Mouse (Mus musculus): ENCODE data around the gene Snx10. TPM values are rescaled to one million over a fixed set of nuclear protein-coding genes. Genes with fewer than 3 reads are reported as not detected.

Gene Snx10
- total and polyA plus RNA-seq, 2 experiments from 2014 or later, result 76.3 to 92.6 TPM

- no peak overlapping the region for H3K4me2 ChIP-seq (ENCODE audit: low read depth)
- H3K36me3 ChIP-seq (ENCODE audit: insufficient read depth), result no peaks in the 10 kb centered on the region
- no peak overlapping the region for H3K9ac ChIP-seq
- H3K27ac ChIP-seq (ENCODE audit: low read depth, low read length), result peak overlapping the region; percentile 57
- WGBS, result 47% methylated on average over 14 of the region's 14 CpGs
- ATAC-seq (peak; percentile 43; the same call in 1 of the 2 replicates), DNase-seq (no peak)
- no peaks in the 10 kb centered on the region for H3K4me1 ChIP-seq (ENCODE audit: insufficient read depth)
- no peaks in the 10 kb centered on the region for H3K9me3 ChIP-seq (ENCODE audit: low read length)
- H3K27me3 ChIP-seq (ENCODE audit: insufficient read depth, low read length), result no peaks in the 10 kb centered on the region
- no peak overlapping the region for H3K4me3 ChIP-seq (ENCODE audit: low read depth, low read length)
- TF ChIP-seq CTCF (IDR thresholded peaks at IDR 0.05; ENCODE audit: low read depth), result no peak
These were observed 43.3 kb downstream of the Snx10 start for GRCm38 (mm10) chr6:51566771-51567680.

- 48% methylated on average over 8 of the region's 8 CpGs for WGBS
- Histone ChIP-seq H3K4me2 (ENCODE audit: low read depth) (no peak overlapping the region), H3K4me1 (ENCODE audit: insufficient read depth) (no peaks in the 10 kb centered on the region), H3K9me3 (ENCODE audit: low read length) (no peaks in the 10 kb centered on the region), H3K27me3 (ENCODE audit: insufficient read depth, low read length) (no peaks in the 10 kb centered on the region), H3K4me3 (ENCODE audit: low read depth, low read length) (no peak overlapping the region), H3K9ac (no peak overlapping the region), H3K36me3 (ENCODE audit: insufficient read depth) (no peaks in the 10 kb centered on the region), H3K27ac (ENCODE audit: low read depth, low read length) (peak overlapping the region; percentile 62)
- no peak for TF ChIP-seq CTCF (IDR thresholded peaks at IDR 0.05; ENCODE audit: low read depth)
- DNase-seq, result peak; percentile 60
- peak; percentile 70 for ATAC-seq
These were observed 45.4 kb downstream of the Snx10 start for GRCm38 (mm10) chr6:51569086-51569485.

- 91% methylated on average over 4 of the region's 4 CpGs for WGBS
These were observed 49.4 kb downstream of the Snx10 start for GRCm38 (mm10) chr6:51573136-51573535.

GRCm38 (mm10) chr6:51574132-51574531 is 50.4 kb downstream of the Snx10 start:
- TF ChIP-seq CTCF (IDR thresholded peaks at IDR 0.05; ENCODE audit: low read depth), result no peak
- H3K4me1 ChIP-seq (ENCODE audit: insufficient read depth), result no peaks in the 10 kb centered on the region
- 89% methylated on average over 13 of the region's 13 CpGs for WGBS
- no peak overlapping the region for H3K9ac ChIP-seq
- no peak overlapping the region for H3K4me2 ChIP-seq (ENCODE audit: low read depth)
- DNase-seq (no peak), ATAC-seq (no peak)
- no peak overlapping the region for H3K4me3 ChIP-seq (ENCODE audit: low read depth, low read length)
- H3K27me3 ChIP-seq (ENCODE audit: insufficient read depth, low read length), result no peaks in the 10 kb centered on the region
- H3K27ac ChIP-seq (ENCODE audit: low read depth, low read length), result no peak overlapping the region
- no peaks in the 10 kb centered on the region for H3K9me3 ChIP-seq (ENCODE audit: low read length)
- H3K36me3 ChIP-seq (ENCODE audit: insufficient read depth), result peaks cover 7% of the 10 kb centered on the region; the same call in 1 of the 2 replicates

More at GRCm38 (mm10) chr6:51573136-51573535, 49.4 kb downstream of the Snx10 start:
- no peaks in the 10 kb centered on the region for H3K4me1 ChIP-seq (ENCODE audit: insufficient read depth)
- no peak overlapping the region for H3K27ac ChIP-seq (ENCODE audit: low read depth, low read length)
- H3K9me3 ChIP-seq (ENCODE audit: low read length), result no peaks in the 10 kb centered on the region
- H3K27me3 ChIP-seq (ENCODE audit: insufficient read depth, low read length), result no peaks in the 10 kb centered on the region
- H3K4me3 ChIP-seq (ENCODE audit: low read depth, low read length), result no peak overlapping the region
- no peak overlapping the region for H3K9ac ChIP-seq
- TF ChIP-seq CTCF (IDR thresholded peaks at IDR 0.05; ENCODE audit: low read depth), result no peak
- no peak overlapping the region for H3K4me2 ChIP-seq (ENCODE audit: low read depth)
- H3K36me3 ChIP-seq (ENCODE audit: insufficient read depth), result peaks cover 7% of the 10 kb centered on the region; the same call in 1 of the 2 replicates
- DNase-seq (no peak), ATAC-seq (no peak)

GRCm38 (mm10) chr6:51578415-51578814 is 54.7 kb downstream of the Snx10 start:
- WGBS, result 87% methylated on average over 4 of the region's 4 CpGs
- no peak for DNase-seq
- no peak overlapping the region for H3K4me2 ChIP-seq (ENCODE audit: low read depth)
- H3K27me3 ChIP-seq (ENCODE audit: insufficient read depth, low read length), result no peaks in the 10 kb centered on the region
- peaks cover 16% of the 10 kb centered on the region; the same call in 1 of the 2 replicates for H3K36me3 ChIP-seq (ENCODE audit: insufficient read depth)
- TF ChIP-seq CTCF (IDR thresholded peaks at IDR 0.05; ENCODE audit: low read depth), result no peak
- no peak for ATAC-seq
- H3K4me1 ChIP-seq (ENCODE audit: insufficient read depth), result no peaks in the 10 kb centered on the region
- H3K9me3 ChIP-seq (ENCODE audit: low read length), result no peaks in the 10 kb centered on the region
- H3K9ac ChIP-seq, result no peak overlapping the region
- H3K27ac ChIP-seq (ENCODE audit: low read depth, low read length), result no peak overlapping the region
- H3K4me3 ChIP-seq (ENCODE audit: low read depth, low read length), result no peak overlapping the region

GRCm38 (mm10) chr6:51580040-51580680 is 56.5 kb downstream of the Snx10 start:
- H3K4me1 ChIP-seq (ENCODE audit: insufficient read depth), result no peaks in the 10 kb centered on the region
- no peak overlapping the region for H3K4me2 ChIP-seq (ENCODE audit: low read depth)
- H3K9me3 ChIP-seq (ENCODE audit: low read length), result no peaks in the 10 kb centered on the region
- ATAC-seq, result peak; percentile 92
- H3K4me3 ChIP-seq (ENCODE audit: low read depth, low read length), result no peak overlapping the region
- 30% methylated on average over 18 of the region's 18 CpGs for WGBS
- no peaks in the 10 kb centered on the region for H3K27me3 ChIP-seq (ENCODE audit: insufficient read depth, low read length)
- peaks cover 16% of the 10 kb centered on the region; the same call in 1 of the 2 replicates for H3K36me3 ChIP-seq (ENCODE audit: insufficient read depth)
- H3K9ac ChIP-seq, result no peak overlapping the region
- TF ChIP-seq CTCF (IDR thresholded peaks at IDR 0.05; ENCODE audit: low read depth), result peak; percentile 94
- DNase-seq, result peak; percentile 95
- no peak overlapping the region for H3K27ac ChIP-seq (ENCODE audit: low read depth, low read length)

- H3K4me1 ChIP-seq (ENCODE audit: insufficient read depth), result no peaks in the 10 kb centered on the region
- no peak overlapping the region for H3K4me2 ChIP-seq (ENCODE audit: low read depth)
- ATAC-seq (no peak), DNase-seq (no peak)
- peaks cover 16% of the 10 kb centered on the region; the same call in 1 of the 2 replicates for H3K36me3 ChIP-seq (ENCODE audit: insufficient read depth)
- H3K9me3 ChIP-seq (ENCODE audit: low read length), result no peaks in the 10 kb centered on the region
- H3K27me3 ChIP-seq (ENCODE audit: insufficient read depth, low read length), result no peaks in the 10 kb centered on the region
- 66% methylated on average over 9 of the region's 9 CpGs for WGBS
- no peak for TF ChIP-seq CTCF (IDR thresholded peaks at IDR 0.05; ENCODE audit: low read depth)
- no peak overlapping the region for H3K27ac ChIP-seq (ENCODE audit: low read depth, low read length)
- H3K9ac ChIP-seq, result no peak overlapping the region
- H3K4me3 ChIP-seq (ENCODE audit: low read depth, low read length), result no peak overlapping the region
These were observed 57.7 kb downstream of the Snx10 start for GRCm38 (mm10) chr6:51581418-51581817.
